Mouse (Mus musculus) mammary gland, adult 2 months (tissue): ENCODE results near the gene Clrn2. TPM values are rescaled to one million over a fixed set of nuclear protein-coding genes. Genes with fewer than 3 reads are reported as not detected.

Experiments
- polyA plus RNA-seq: library from polyadenylated mRNA; depleted of rRNA; stranded (reverse); fragments of >200 nt; gene quantifications from 2 replicates; pipeline ENCODE4 v1.2.3, GENCODE M21; 2012; ENCODE audit warnings: low replicate concordance; rRNA removed

Gene Clrn2
- polyA plus RNA-seq = not detected in 2 replicates

GRCm38 (mm10) chr5:45453451-45453850, at the start of gene Clrn2:
Gene Clrn2 (plus strand): TSS chr5:45453751.

GRCm38 (mm10) chr5:45449831-45450716, 3.5 kb upstream of the Clrn2 start, which contains the start of gene Qdpr:
Gene Qdpr (minus strand): TSS chr5:45450236.

GRCm38 (mm10) chr5:45493191-45494092, 39.9 kb downstream of the Clrn2 start, which contains the start of gene Lap3:
Gene Lap3 (plus strand): TSS chr5:45493374.

Other genes starting within 250 kb of the Clrn2 start
- 89.6 and 98.7 TPM in 2 replicates for gene Qdpr, start 3.5 kb upstream of the Clrn2 start, polyA plus RNA-seq
- gene Lap3, start 39.6 kb downstream of the Clrn2 start, polyA plus RNA-seq = 13.2 and 25.8 TPM in 2 replicates
- 84.7 and 107 TPM in 2 replicates for gene Med28, start 66.5 kb downstream of the Clrn2 start, polyA plus RNA-seq
- gene Fam184b, start 185.9 kb downstream of the Clrn2 start, polyA plus RNA-seq = 0.01 and 0.05 TPM in 2 replicates
- 0.19 and 0.26 TPM in 2 replicates for gene Ncapg, start 216.2 kb downstream of the Clrn2 start, polyA plus RNA-seq